Mouse (Mus musculus): Measurements from ENCODE around the gene Ksr2.

- TF ChIP-seq CTCF (IDR thresholded peaks at IDR 0.05; ENCODE audit: extremely low read depth, insufficient read depth, insufficient read length, insufficient replicate concordance) (no peak), POLR2A (IDR thresholded peaks at IDR 0.05; ENCODE audit: low read depth, low read length) (no peak)
Observed at GRCm38 (mm10) chr5:117481586-117481985, 67.8 kb downstream of the Ksr2 start.

All from spleen, adult 2 months (tissue).